Mouse (Mus musculus): ENCODE measurements around the gene Wdfy4.

Wdfy4 gene

DNA sequence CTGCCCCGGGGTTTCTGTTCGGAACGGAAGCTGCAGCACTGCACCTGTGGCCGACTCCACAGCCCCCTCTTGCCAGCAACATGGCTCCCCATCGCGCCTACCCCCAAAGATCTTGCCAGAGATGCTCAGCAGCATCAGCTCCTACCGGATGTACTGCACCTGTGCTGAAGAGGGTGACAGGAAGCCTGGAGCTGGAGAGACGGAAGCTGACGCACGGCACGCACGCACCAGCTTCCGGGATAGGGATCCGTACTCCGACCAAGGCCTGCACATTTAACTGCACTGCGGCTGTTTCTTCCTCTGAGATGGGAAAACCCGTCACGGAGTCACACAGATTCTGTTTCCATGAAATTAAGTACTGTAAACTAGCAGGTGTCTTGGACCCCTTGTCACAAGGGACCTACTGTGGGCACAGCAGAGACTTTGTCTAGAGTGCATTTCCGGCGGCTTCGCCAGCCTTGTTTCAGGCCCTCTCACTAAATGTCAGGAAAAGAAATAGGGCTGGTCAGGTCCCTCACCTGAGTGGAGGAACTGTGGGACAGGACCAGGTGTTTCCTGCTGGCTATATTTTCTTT, 4.6 kb upstream of the Wdfy4 start:
- DNase-seq, result no peak

DNA sequence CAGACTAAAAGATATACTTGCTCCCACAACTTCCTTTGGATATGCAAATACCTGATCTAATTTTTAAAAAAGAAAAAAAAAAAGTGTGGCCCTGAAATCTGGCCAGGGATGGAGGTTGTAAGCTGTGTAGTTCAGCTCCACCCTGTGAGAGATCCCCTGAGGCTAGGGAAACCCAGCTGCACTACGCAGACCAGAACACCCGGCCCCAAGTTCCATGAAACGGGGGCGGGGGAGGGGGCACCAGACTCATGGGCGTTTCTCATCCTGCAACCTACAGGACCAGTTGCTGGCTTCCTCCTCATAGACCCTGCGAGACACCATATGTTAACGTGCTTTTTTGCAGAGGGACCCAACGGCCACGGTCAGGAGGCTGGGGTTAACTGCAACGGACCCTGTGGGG, 3.9 kb upstream of the Wdfy4 start:
- DNase-seq, result no peak

DNA sequence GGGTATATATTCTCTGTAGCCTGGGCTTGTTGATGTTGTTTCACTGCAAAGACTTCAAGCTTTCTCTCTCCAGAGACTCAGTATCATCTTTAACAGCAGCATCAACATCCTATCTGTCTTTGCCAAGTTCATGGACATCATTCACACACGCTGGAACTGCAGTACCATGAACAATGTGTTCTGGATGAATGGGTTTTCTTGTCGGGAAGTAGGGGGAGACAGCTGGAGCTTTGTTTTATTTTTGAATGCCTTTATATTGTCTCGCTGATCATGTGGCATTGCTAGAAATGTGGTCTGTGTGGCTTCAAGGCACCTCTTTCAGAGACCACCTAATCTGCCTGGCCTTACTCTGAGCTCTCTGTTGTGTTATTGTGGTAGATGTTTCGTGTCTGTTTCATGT, 1.9 kb upstream of the Wdfy4 start:
- DNase-seq, result no peak

DNA sequence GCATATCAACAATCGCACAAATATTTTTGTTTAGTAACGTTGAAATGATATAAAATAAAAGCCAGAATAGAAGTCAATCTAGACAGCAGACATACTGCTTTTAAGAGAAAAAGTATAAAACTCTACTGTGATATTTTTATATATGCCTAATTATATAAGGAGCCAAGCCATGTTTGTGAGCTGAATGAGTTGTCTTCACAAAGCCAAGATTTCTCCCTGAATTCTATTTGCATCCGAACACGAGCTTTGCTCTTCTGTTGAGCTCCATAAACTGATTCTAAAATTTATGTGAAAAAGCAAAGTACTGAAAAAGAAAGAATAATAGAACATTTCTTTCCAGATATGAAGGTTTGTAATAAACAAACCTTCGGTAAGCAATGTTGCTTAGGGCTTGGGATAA, 5.2 kb downstream of the Wdfy4 start:
- DNase-seq, result no peak

DNA sequence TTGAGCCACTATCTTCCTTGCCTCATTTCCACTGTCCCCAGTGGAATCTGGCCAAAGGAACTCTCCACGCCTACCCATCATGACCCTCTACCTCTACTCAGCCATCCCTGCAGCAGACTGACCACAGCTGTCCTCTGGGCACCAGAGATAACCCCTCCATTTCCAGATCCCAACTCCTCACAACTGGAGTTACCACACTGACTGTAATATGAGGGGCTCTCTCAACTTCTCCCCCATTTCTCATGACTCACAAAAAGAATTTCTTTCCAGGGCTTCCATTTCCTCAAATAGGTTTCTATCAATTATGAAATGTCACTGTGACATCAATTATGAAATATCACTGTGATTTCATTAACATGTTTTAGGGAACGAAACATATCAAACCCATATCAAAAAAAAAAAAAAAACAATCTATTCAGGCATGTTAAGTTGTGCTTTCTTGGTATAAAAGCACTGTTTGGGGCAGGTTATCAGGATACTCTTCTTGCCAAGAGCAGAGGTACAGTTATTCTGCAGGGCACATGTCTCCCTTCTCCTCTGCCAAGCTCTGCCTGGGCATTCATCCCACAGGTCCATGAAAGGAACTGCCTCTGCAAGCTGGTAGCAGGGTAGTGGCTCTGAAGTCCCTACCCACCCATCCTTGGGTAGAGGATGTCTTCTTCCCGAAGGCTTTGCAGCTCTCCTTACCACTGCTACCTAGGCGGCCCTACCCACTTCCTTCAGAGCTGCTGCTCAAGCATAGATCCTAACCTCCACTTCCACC, 10.1 kb downstream of the Wdfy4 start:
- peak; percentile 55 to 72 for DNase-seq

DNA sequence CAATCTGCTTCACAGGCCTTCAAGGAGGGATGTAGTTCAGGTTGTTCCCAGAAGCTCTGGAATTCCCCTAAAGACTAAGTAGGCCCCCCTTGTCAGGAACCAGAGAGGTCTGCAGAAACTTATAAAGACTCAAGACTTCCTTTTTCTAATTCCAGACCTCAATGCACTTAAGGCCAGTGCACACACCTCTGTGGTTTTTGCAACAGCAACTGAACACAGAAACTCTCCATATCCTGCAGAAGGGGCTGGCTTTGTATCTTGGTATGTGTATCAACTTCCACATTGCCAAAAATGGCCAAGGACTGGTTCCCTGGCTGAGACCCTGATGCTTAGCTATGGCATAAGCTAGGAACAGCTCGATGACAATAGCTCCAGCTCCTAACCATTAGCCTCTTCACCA, 13.4 kb downstream of the Wdfy4 start:
- DNase-seq, result no peak

DNA sequence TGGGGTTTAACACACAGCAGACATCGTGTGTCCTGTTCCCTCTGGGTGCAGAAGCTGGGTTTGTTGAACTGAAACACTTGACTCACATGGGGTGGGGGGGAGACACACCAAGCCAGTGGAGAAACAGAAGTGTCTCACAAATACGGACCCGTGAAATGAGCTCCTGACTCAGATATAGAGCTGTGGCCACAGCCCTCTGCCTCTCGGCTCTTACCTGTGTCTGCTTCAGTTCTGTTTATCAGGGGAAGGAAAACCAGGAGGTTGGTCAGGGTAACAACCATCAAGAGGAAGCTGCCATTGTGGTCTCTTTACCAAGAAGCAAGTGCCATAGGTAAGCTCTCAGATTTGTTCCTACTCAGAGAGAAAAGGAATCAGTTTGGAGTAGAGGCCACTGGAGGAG, 16.6 kb downstream of the Wdfy4 start:
- no peak for DNase-seq

DNA sequence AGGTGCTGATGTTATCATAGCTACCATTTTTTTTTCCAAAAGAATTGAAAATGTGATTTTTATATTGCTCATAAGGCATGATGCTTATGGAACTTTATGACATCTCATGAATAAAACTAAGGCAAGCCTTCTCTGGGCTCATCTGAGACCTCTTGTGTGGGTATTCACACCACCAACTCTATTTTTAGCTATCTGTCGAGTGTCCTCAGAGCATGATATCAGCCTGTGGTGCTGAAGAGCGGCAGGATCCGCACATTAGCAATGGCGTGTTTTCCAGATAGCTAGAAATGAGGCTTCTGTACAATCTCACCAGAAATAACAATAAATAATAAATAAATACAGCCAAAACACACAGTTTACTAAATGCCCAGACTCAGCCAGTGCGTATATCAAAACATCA, 23.1 kb downstream of the Wdfy4 start:
- no peak for DNase-seq

DNA sequence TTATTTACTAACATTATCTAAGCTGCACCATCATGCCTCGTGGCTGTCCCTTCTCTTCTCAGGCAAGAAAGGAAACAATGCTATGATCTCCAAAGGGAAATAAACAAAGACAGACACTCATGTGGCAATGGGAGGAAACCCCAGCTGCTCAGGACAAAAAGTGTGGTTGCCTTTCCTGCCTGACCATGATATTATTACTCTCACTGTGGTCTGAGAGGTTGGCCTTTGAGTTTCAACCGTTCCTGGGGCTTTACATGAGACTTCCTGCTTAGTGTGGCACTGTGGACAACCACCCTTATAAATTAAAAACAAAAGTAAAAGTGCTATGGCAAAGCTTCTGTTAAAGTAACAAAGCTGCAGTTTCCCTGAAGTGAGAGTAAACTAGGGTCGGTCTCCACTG, 27.0 kb downstream of the Wdfy4 start:
- DNase-seq, result no peak

DNA sequence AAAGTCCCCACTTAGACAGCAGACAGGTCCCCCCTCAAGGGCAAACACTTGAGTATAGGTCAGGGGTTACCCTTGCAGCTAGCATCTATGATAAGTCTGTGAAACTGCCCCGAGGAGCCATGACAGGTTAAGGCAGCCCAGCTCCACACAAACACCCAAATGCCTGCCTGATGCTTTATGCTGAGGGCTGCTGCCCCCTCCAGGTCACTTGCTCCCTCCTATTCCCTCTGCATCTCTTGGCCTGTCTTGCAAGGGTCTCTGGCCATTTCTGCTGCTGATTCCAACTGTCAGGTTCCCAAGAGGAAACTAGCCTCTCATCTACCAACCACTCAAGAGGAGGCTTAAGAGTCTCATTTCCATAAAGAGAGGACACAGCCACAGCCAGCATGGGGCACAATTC, 32.4 kb downstream of the Wdfy4 start:
- peak; percentile 15 to 40 for DNase-seq

DNA sequence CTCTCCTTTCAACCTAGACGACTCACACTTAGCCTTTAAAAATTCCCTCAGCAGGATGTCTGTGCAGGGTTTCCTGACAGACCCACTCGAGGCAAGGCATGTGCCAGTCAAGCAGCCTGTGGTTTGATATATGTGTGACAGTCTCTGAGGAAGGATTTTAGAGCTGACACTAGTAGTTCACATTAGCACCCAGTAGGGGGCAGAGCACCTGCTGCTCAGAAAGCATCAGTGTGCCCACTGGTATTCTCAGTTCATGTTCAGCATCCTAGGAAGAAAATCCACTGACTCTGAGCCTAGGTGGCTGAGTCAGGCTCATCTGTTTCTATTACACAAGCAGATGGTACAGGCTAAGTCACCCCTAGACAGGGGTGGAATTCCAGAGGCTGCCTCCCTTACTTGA, 39.0 kb downstream of the Wdfy4 start:
- peak in 1 of 2 experiments; percentile 23 for DNase-seq

DNA sequence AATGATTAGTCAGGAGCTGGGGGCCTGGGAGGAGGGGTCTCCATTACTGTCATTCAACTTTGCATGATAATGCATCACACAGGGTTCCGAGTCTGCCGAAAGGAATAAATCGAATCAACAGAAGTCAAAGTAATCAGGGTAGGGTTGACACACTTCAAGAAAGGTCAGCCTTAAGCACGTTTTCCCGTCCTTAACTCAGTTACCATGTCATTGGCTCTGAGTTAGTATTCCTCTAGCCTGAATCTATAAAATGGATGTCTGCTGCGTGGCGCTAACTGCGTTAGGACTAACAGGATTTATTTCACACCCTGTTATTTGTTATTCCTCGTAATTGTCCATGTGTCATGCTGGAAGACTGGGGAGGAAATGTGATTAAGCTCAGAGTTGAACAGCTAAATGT, 48.5 kb downstream of the Wdfy4 start:
- no peak for DNase-seq

DNA sequence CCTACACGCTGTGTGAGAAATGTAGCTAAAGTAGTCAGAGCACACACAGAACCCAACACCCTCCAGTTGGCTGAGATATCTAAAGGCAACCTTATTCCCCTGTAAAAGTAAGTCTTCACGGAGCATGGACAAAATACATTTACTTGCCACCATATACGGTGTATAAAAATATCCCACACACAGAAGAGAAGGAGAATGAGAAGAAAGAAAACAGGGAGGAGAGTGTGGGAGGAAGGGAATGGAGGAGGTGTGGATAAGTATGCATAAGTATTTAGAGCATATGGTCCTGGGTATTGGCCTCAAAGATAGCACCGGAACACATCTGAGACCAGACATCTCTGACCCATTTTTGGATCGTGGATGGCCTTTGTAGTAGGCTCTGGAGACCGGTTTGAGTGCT, 50.1 kb downstream of the Wdfy4 start:
- no peak for DNase-seq

DNA sequence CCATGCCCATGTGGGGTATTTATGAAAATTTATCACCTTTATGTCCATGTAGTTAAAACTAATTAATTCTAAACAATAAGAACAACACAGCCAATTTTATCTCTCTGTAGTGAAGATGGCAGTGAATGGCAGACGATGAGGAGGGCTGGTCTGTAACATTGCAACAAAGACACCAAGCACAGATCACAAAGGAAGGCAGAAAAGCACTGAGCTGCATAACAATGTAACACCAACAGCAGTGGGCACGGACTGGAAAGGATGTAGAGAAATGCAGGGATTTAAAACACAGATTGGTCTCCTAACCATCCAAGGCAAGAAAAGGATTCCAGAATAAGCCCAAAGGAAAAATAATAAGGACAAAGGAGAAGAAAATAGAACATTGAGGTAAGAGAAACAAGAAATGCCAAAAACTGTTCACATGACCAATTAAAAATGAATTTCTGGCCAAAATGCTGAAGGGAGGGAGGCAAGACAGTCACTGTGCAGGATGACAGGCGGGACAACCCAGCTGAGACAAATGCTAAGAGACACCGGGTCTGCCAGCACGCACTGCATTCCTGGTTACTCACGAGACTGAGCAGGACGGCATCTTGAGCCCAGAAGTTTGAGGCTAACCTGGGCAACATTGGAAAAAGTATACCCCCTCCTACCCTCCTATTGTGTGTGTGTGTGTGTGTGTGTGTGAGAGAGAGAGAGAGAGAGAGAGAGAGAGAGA, 54.1 kb downstream of the Wdfy4 start:
- no peak for DNase-seq

DNA sequence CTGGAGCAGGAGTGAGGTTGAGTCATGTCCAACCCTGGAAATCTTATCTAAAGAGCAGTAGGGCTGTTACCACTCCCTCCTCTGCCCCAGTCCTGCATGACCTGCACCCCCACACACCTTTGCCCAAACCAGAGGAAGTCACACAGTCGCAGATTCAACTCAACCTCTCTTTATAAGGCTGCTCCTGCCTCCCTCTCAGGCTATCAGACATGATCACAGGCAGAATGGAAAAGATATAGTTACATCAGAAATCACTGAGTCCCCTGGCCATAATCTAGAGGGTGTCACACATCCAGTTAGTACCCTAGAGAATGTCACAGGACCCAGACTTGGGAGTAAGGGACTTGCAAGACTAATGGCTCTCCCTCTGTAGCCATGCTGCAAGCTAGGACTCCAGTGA, 68.7 kb downstream of the Wdfy4 start:
- DNase-seq, result no peak

DNA sequence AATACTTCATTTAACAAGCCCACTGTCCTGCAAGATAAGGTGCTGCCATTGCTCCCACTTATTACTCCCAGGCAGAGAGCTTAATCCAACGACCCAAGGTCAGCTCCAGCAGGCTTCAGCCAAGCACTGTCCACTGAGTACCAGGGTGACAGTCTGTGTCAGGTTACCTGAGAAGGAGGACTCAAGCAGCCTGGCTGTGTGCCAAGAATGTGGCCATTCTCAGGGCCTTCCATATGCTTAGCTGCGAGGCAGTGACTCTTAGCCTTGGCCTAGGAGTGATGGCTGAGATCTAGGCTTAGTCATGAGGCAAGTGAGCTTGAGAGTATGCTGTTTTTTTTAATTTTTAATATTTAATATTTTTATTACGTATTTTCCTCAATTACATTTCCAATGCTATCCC, 80.5 kb downstream of the Wdfy4 start:
- DNase-seq, result peak in 1 of 2 experiments; percentile 37

DNA sequence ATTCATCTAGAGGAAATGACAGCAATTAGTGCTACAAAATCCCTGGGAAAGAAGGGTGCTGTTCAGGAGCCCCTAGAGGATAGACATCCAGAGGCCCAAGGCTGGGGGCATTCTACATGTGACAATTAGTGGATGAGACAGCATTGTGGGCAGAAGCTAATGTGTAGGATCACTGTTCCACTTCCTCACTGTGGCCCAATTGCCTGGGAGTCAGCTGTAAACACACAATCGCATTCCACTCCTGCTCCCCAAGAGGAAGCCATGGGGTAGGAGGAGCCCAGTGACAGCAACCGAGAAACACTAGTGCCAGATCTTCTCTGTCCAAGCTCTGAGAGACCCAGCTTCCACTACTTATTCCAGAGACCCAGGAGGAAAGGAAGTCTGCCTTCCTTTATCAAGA, 83.7 kb downstream of the Wdfy4 start:
- DNase-seq, result no peak

DNA sequence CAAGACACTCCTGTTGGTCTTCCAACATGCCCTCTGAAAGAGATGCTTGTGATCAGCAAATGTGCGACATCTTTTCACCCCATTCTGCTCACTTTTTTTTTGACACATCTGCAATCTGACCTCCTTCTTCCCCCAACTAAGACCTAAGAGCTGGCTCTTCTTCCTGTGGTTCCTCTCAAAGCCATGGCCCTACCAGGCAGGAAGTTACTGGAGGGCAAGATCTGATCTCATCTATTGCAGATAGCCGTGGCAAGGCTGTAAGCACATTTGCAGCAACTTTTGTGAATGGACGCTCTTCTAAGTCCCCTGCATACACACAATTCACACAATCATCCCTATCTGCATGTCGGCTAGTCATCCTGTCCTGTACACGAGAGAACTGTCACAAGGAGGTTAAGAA, 85.4 kb downstream of the Wdfy4 start:
- no peak for DNase-seq

DNA sequence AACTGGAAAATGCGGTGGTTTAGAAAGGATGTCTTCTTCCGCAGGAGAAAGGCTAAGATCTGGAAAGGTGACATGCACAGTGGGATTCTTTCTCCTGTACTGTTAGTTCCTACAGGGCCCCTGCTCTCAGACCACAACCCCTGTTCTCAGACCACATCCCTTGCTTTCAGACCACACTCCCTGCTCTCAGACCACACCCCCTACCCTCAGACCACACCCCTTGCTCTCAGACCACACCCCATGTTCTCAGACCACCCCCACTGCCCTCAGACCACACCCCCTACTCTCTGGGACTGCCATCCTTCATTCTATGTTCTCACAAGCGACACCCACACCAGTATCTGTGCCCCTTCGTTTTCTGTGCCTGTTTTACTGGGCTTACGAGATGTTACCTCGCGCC, 86.2 kb downstream of the Wdfy4 start:
- no peak for DNase-seq

DNA sequence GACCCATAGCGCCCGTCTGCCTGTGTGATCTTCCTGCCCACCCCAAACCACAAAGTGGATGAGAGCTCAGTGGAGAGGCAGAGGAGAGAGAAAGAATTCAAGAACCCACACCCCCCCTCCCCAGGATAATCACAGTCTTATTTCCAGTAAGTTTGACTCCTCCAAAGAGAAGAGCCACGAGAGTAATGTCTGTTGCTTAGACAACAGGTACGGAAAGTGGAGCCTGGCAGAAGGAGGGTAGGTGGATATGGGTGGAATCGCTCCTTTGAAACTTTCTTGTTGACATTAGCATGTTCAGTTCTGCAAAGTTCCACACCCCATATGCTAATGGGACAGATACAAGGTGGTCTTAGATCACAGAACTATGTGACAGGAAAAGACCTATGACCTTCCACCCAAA, 88.8 kb downstream of the Wdfy4 start:
- no peak for DNase-seq

DNA sequence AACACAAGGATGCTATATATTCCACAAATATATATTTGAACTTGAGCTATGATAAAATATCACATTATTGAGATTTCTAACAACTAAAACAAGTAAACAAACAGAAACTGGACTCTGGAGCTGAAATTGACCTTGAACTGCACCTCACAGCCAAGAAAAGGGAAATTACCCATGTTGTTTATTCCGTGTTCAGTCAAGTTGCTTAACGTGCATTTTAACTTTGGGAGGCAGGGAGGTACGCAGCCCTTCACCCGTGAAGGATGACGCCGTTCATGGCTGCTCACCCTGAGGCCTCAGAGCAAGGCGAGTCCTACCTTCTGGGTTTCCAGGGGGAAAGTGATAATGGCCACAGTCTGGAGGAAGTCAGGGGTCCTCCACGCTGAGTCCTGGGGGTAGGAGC, 102.0 kb downstream of the Wdfy4 start:
- no peak for DNase-seq

DNA sequence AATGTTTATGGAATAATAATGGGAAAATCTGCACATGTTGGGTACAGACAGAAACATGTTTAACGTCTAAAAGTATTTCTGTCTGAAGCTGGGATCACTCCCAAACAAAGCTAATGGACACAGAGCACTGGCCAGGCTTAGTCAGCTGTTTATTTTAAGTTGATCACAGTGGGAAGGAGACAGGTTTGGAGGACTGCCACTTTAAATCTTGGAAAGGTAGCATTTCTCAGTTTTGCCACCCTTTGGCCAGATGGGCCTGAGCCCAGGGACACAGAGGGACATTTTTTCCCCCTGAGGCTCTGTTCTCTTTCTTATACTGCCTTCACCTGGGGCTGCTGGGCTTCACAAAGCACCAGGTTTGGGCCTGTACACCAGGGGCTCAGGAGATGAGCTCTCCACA, 103.0 kb downstream of the Wdfy4 start:
- peak; percentile 32 to 40 for DNase-seq

DNA sequence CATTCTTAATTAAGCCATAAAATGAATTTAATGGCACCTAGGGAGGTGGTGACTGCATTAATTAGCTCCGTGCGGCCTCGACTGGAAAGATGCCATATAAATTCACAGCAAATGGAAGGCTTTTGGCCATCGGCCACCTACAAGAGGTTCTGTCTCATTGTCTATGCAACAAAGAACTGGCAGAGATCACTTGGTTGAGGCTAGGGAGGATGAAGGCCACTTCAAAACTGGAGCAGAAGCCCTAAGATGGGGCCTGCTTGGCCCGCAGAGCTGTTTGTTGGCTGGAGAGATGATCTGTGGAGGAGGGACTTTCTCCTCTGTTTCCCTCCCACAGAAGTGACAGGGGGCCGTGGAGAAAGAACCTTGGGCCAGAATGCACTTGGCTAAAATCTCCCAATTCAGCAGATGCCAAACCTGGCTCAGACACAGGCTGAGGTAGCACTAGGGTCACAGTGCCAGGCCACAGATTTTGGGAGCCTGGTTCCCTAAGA, 103.9 kb downstream of the Wdfy4 start:
- peak; percentile 64 to 68 for DNase-seq

DNA sequence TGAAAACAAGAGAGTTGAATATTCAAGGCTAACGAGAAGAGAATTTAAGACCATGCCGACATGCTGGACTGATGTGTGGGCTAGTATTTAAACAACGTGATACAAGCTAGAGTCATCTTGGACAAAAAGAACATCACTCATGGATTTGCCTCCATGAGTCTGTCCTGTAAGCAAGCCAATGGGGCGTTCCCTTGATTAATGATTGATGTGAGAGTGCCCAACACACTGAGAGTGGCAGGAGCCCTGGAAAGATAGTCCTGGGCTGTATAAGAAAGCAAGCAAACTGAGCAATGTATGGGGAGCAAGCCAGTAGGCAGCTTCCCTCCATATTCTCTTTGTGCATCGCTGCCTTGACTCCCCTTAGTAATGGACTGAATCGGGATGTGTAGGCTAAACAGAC, 106.7 kb downstream of the Wdfy4 start:
- DNase-seq, result no peak

Measured in cerebellum, postnatal 25 days (tissue).